Mouse (Mus musculus): ENCODE results near the gene Dip2c. TPM values are rescaled to one million over a fixed set of nuclear protein-coding genes. Genes with fewer than 3 reads are reported as not detected.

Dip2c gene
- total RNA-seq, 1 experiment = 10.6 TPM

GRCm38 (mm10) chr13:9325262-9325661 lies 48.9 kb downstream of the Dip2c start:
- Histone ChIP-seq H3K27ac (ENCODE audit: insufficient read depth, low read depth, low read length, poor library complexity, severe bottlenecking) (no peak overlapping the region), H3K4me3 (ENCODE audit: insufficient read depth in 1 of 2, low read depth in 1 of 2, low read length in 2 of 2, poor library complexity in 1 of 2, severe bottlenecking in 1 of 2) (no peak overlapping the region), H3K9ac (ENCODE audit: insufficient read depth, low read depth, low read length, poor library complexity, severe bottlenecking) (no peak overlapping the region), H3K36me3 (ENCODE audit: control insufficient read depth, insufficient read depth, low read length, poor library complexity, severe bottlenecking) (no peaks in the 10 kb centered on the region), H3K9me3 (ENCODE audit: control insufficient read depth, insufficient read depth, low read depth, low read length) (no peaks in the 10 kb centered on the region), H3K4me1 (ENCODE audit: control insufficient read depth in 2 of 2, insufficient read depth in 2 of 2, low read length in 2 of 2, poor library complexity in 1 of 2) (peaks cover under 1 to 8% of the 10 kb centered on the region in 2 experiments; a peak in 3 of 4 replicates)
- TF ChIP-seq ZNF384 (IDR thresholded peaks at IDR 0.05; ENCODE audit: low read depth, low read length) (no peak), MAFK (IDR thresholded peaks at IDR 0.05; ENCODE audit: insufficient read depth, low read depth, low read length) (no peak), ZC3H11A (IDR thresholded peaks at IDR 0.05; ENCODE audit: borderline replicate concordance, low read depth, low read length) (no peak), HCFC1 (IDR thresholded peaks at IDR 0.05; ENCODE audit: borderline replicate concordance, insufficient read depth, low read length) (no peak), CHD2 (IDR thresholded peaks at IDR 0.05; ENCODE audit: low read depth, low read length) (no peak)
- DNase-seq (ENCODE audit: low read depth, low spot score) = no peak
- in situ Hi-C loops (cut with MboI; ENCODE audit: low sequenced_read_pairs in 2 of 2, unreplicated experiment in 2 of 2) = no loop called here

- no peak for DNase-seq (ENCODE audit: low read depth, low spot score)
- Histone ChIP-seq H3K9me3 (ENCODE audit: control insufficient read depth, insufficient read depth, low read depth, low read length) (no peaks in the 10 kb centered on the region), H3K4me1 (ENCODE audit: control insufficient read depth in 2 of 2, insufficient read depth in 2 of 2, low read length in 2 of 2, poor library complexity in 1 of 2) (peaks cover 5 to 8% of the 10 kb centered on the region in 2 experiments; a peak in 3 of 4 replicates), H3K4me3 (ENCODE audit: insufficient read depth in 1 of 2, low read depth in 1 of 2, low read length in 2 of 2, poor library complexity in 1 of 2, severe bottlenecking in 1 of 2) (no peak overlapping the region), H3K9ac (ENCODE audit: insufficient read depth, low read depth, low read length, poor library complexity, severe bottlenecking) (no peak overlapping the region), H3K36me3 (ENCODE audit: control insufficient read depth, insufficient read depth, low read length, poor library complexity, severe bottlenecking) (no peaks in the 10 kb centered on the region), H3K27ac (ENCODE audit: insufficient read depth, low read depth, low read length, poor library complexity, severe bottlenecking) (peak overlapping the region; percentile 31; the same call in 1 of the 2 replicates)
- in situ Hi-C loops (cut with MboI; ENCODE audit: low sequenced_read_pairs in 2 of 2, unreplicated experiment in 2 of 2) = no loop called here
- TF ChIP-seq ZC3H11A (IDR thresholded peaks at IDR 0.05; ENCODE audit: borderline replicate concordance, low read depth, low read length) (no peak), MAFK (IDR thresholded peaks at IDR 0.05; ENCODE audit: insufficient read depth, low read depth, low read length) (no peak), HCFC1 (IDR thresholded peaks at IDR 0.05; ENCODE audit: borderline replicate concordance, insufficient read depth, low read length) (no peak), ZNF384 (IDR thresholded peaks at IDR 0.05; ENCODE audit: low read depth, low read length) (no peak), CHD2 (IDR thresholded peaks at IDR 0.05; ENCODE audit: low read depth, low read length) (no peak)
Observed at GRCm38 (mm10) chr13:9329307-9329915, 53.1 kb downstream of the Dip2c start.

- TF ChIP-seq MAFK (IDR thresholded peaks at IDR 0.05; ENCODE audit: insufficient read depth, low read depth, low read length) = no peak
- TF ChIP-seq CHD2 (IDR thresholded peaks at IDR 0.05; ENCODE audit: low read depth, low read length) = no peak
- TF ChIP-seq HCFC1 (IDR thresholded peaks at IDR 0.05; ENCODE audit: borderline replicate concordance, insufficient read depth, low read length) = no peak
- TF ChIP-seq ZC3H11A (IDR thresholded peaks at IDR 0.05; ENCODE audit: borderline replicate concordance, low read depth, low read length) = no peak
- no peak for TF ChIP-seq ZNF384 (IDR thresholded peaks at IDR 0.05; ENCODE audit: low read depth, low read length)
- in situ Hi-C loops (cut with MboI; ENCODE audit: low sequenced_read_pairs in 2 of 2, unreplicated experiment in 2 of 2) = no loop called here
- no peaks in the 10 kb centered on the region for H3K36me3 ChIP-seq (ENCODE audit: control insufficient read depth, insufficient read depth, low read length, poor library complexity, severe bottlenecking)
- no peak overlapping the region for H3K9ac ChIP-seq (ENCODE audit: insufficient read depth, low read depth, low read length, poor library complexity, severe bottlenecking)
- DNase-seq (ENCODE audit: low read depth, low spot score) = no peak
- H3K27ac ChIP-seq (ENCODE audit: insufficient read depth, low read depth, low read length, poor library complexity, severe bottlenecking) = no peak overlapping the region
- H3K4me1 ChIP-seq (ENCODE audit: control insufficient read depth in 2 of 2, insufficient read depth in 2 of 2, low read length in 2 of 2, poor library complexity in 1 of 2) = peaks cover 5 to 6% of the 10 kb centered on the region in 2 experiments; a peak in 3 of 4 replicates
- H3K4me3 ChIP-seq (ENCODE audit: insufficient read depth in 1 of 2, low read depth in 1 of 2, low read length in 2 of 2, poor library complexity in 1 of 2, severe bottlenecking in 1 of 2) = no peak overlapping the region
- H3K9me3 ChIP-seq (ENCODE audit: control insufficient read depth, insufficient read depth, low read depth, low read length) = no peaks in the 10 kb centered on the region
Observed at GRCm38 (mm10) chr13:9333187-9333586, 56.9 kb downstream of the Dip2c start.

- TF ChIP-seq ZNF384 (IDR thresholded peaks at IDR 0.05; ENCODE audit: low read depth, low read length) = no peak
- TF ChIP-seq CHD2 (IDR thresholded peaks at IDR 0.05; ENCODE audit: low read depth, low read length) = no peak
- no peak for TF ChIP-seq ZC3H11A (IDR thresholded peaks at IDR 0.05; ENCODE audit: borderline replicate concordance, low read depth, low read length)
- no peak for TF ChIP-seq HCFC1 (IDR thresholded peaks at IDR 0.05; ENCODE audit: borderline replicate concordance, insufficient read depth, low read length)
- no peak for TF ChIP-seq MAFK (IDR thresholded peaks at IDR 0.05; ENCODE audit: insufficient read depth, low read depth, low read length)
- Histone ChIP-seq H3K9me3 (ENCODE audit: control insufficient read depth, insufficient read depth, low read depth, low read length) (no peaks in the 10 kb centered on the region), H3K4me3 (ENCODE audit: insufficient read depth in 1 of 2, low read depth in 1 of 2, low read length in 2 of 2, poor library complexity in 1 of 2, severe bottlenecking in 1 of 2) (no peak overlapping the region), H3K9ac (ENCODE audit: insufficient read depth, low read depth, low read length, poor library complexity, severe bottlenecking) (no peak overlapping the region), H3K4me1 (ENCODE audit: control insufficient read depth in 2 of 2, insufficient read depth in 2 of 2, low read length in 2 of 2, poor library complexity in 1 of 2) (no peaks in the 10 kb centered on the region), H3K36me3 (ENCODE audit: control insufficient read depth, insufficient read depth, low read length, poor library complexity, severe bottlenecking) (no peaks in the 10 kb centered on the region), H3K27ac (ENCODE audit: insufficient read depth, low read depth, low read length, poor library complexity, severe bottlenecking) (no peak overlapping the region)
- in situ Hi-C loops (cut with MboI; ENCODE audit: low sequenced_read_pairs in 2 of 2, unreplicated experiment in 2 of 2) = no loop called here
- DNase-seq (ENCODE audit: low read depth, low spot score) = no peak
Observed at GRCm38 (mm10) chr13:9340293-9340692, 64.0 kb downstream of the Dip2c start.

All from ES-E14 (cell line).